Comparison of ENCODE assay signal across 8 mouse cellular contexts in genomic region chr9:104408571-104409294, GRCm38 (mm10).
A peak's percentile ranks its signal among the peaks of the same experiment; 100 is the strongest.
DNase-seq lines count a peak whose midpoint lies in the region; ATAC-seq and TF ChIP-seq lines count a peak whose summit lies in the region.

No protein-coding gene starts in this region.

- no peak overlapping the region for H3K9ac ChIP-seq in heart, adult 2 months (ENCODE audit: low read depth, low read length)
- H3K9ac ChIP-seq in kidney, embryonic 15.5 days: 0 out of 2 replicates have a peak overlapping the region, but pooled peaks have one; percentile 10
- no peak overlapping the region for H3K9ac ChIP-seq in limb, embryonic 14.5 days (ENCODE audit: low read depth, low read length, severe bottlenecking)
- 0 out of 2 replicates have a peak overlapping the region, but pooled peaks have one; percentile 51 for H3K9ac ChIP-seq in neural tube, embryonic 13.5 days

- TF ChIP-seq POLR2A in heart, adult 2 months (IDR thresholded peaks at IDR 0.05; ENCODE audit: insufficient read depth, low read depth, low read length): no peak
- no peak for TF ChIP-seq POLR2A in limb, embryonic 14.5 days (IDR thresholded peaks at IDR 0.05; ENCODE audit: borderline replicate concordance, extremely low read depth, insufficient read depth, insufficient read length)

- H3K36me3 ChIP-seq in heart, adult 2 months (ENCODE audit: control insufficient read depth, insufficient read depth, low read length): no peaks in the 10 kb centered on the region
- no peaks in the 10 kb centered on the region for H3K36me3 ChIP-seq in kidney, embryonic 15.5 days
- no peaks in the 10 kb centered on the region for H3K36me3 ChIP-seq in limb, embryonic 14.5 days (ENCODE audit: control insufficient read depth, insufficient read depth, low read length)
- no peaks in the 10 kb centered on the region for H3K36me3 ChIP-seq in neural tube, embryonic 13.5 days

- 0 out of 2 replicates have a peak, but pooled peaks have one; percentile 13 for ATAC-seq in kidney, embryonic 15.5 days (replicated peaks; ENCODE audit: low FRiP score)
- peak; percentile 65; the same call in 1 of the 2 replicates for ATAC-seq in limb, embryonic 14.5 days (ENCODE audit: low FRiP score, low read depth)
- ATAC-seq in neural tube, embryonic 13.5 days (ENCODE audit: low read depth): 0 out of 2 replicates have a peak, but pooled peaks have one; percentile 23
- no peak for ATAC-seq in monocyte, adult 5-6 weeks (replicated peaks; ENCODE audit: insufficient number of reproducible peaks, low FRiP score, low TSS enrichment, poor library complexity, severe bottlenecking)

- H3K79me2 ChIP-seq in heart, adult 2 months (replicated peaks; ENCODE audit: control insufficient read depth, insufficient read depth, low read length): no peaks in the 10 kb centered on the region

- peak; percentile 84 for DNase-seq in heart, adult 11 months
- no peak for DNase-seq in heart, adult 2 months
- DNase-seq in cerebellum, adult 9-10 months: peak; percentile 28
- peak; percentile 34 to 54 for DNase-seq in frontal cortex, postnatal 10 days (ENCODE audit: low spot score in 2 of 2)
- DNase-seq in limb, embryonic 14.5 days (ENCODE audit: low spot score): no peak

- TF ChIP-seq CTCF in heart, adult 2 months (IDR thresholded peaks at IDR 0.05): no peak

- no peak overlapping the region for H3K27ac ChIP-seq in heart, adult 2 months
- H3K27ac ChIP-seq in kidney, embryonic 15.5 days: peak overlapping the region; percentile 4; the same call in 1 of the 2 replicates
- no peak overlapping the region for H3K27ac ChIP-seq in limb, embryonic 14.5 days (replicated peaks; ENCODE audit: low read depth, low read length)
- H3K27ac ChIP-seq in neural tube, embryonic 13.5 days (replicated peaks): no peak overlapping the region

- TF ChIP-seq EP300 in heart, adult 2 months (IDR thresholded peaks at IDR 0.05; ENCODE audit: insufficient read depth, low read depth, low read length): no peak

- H3K27me3 ChIP-seq in heart, adult 2 months (ENCODE audit: control insufficient read depth, insufficient read depth, low read length): peaks cover 7% of the 10 kb centered on the region
- peaks cover 6% of the 10 kb centered on the region; the same call in 1 of the 2 replicates for H3K27me3 ChIP-seq in kidney, embryonic 15.5 days
- H3K27me3 ChIP-seq in limb, embryonic 14.5 days (ENCODE audit: control insufficient read depth, insufficient read depth, low read length): no peaks in the 10 kb centered on the region
- H3K27me3 ChIP-seq in neural tube, embryonic 13.5 days: 0 out of 2 replicates have a peak, but pooled peaks cover 11% of the 10 kb centered on the region

- H3K4me2 ChIP-seq in kidney, embryonic 15.5 days: peak overlapping the region; percentile 65
- peak overlapping the region; percentile 50 for H3K4me2 ChIP-seq in limb, embryonic 14.5 days (replicated peaks; ENCODE audit: low read depth, low read length, severe bottlenecking)
- H3K4me2 ChIP-seq in neural tube, embryonic 13.5 days: peak overlapping the region; percentile 61

- H3K4me3 ChIP-seq in heart, adult 2 months: no peak overlapping the region
- H3K4me3 ChIP-seq in kidney, embryonic 15.5 days (replicated peaks): peak overlapping the region; percentile 38
- H3K4me3 ChIP-seq in limb, embryonic 14.5 days (replicated peaks; ENCODE audit: low read length): peak overlapping the region; percentile 29
- H3K4me3 ChIP-seq in neural tube, embryonic 13.5 days: peak overlapping the region; percentile 35

- intact Hi-C loops in heart, adult 2 months (cut with DNase I): no loop called here

- H3K9me3 ChIP-seq in kidney, embryonic 15.5 days (replicated peaks): no peaks in the 10 kb centered on the region
- no peaks in the 10 kb centered on the region for H3K9me3 ChIP-seq in limb, embryonic 14.5 days (ENCODE audit: control insufficient read depth, low read length)
- no peaks in the 10 kb centered on the region for H3K9me3 ChIP-seq in neural tube, embryonic 13.5 days

- WGBS in heart, adult 2 months: 28% methylated on average over 21 of the region's 21 CpGs
- 17% methylated on average over 21 of the region's 21 CpGs for WGBS in kidney, embryonic 15.5 days
- WGBS in limb, embryonic 14.5 days: 19% methylated on average over 21 of the region's 21 CpGs
- 23% methylated on average over 21 of the region's 21 CpGs for WGBS in neural tube, embryonic 13.5 days

- H3K4me1 ChIP-seq in heart, adult 2 months (ENCODE audit: control insufficient read depth, insufficient read depth, low read length): no peaks in the 10 kb centered on the region; the same call in 1 of the 2 replicates
- H3K4me1 ChIP-seq in kidney, embryonic 15.5 days: peaks cover 24% of the 10 kb centered on the region
- peaks cover 6% of the 10 kb centered on the region for H3K4me1 ChIP-seq in limb, embryonic 14.5 days (ENCODE audit: control insufficient read depth, insufficient read depth, low read length)
- H3K4me1 ChIP-seq in neural tube, embryonic 13.5 days (replicated peaks): peaks cover 24% of the 10 kb centered on the region

Comparison
In these comparisons a context has a peak if more than half of its experiments do, and no peak if none do; other contexts are left out.
1. DNase-seq: peak in heart, adult 11 months (single experiment), cerebellum, adult 9-10 months (single experiment) and frontal cortex, postnatal 10 days (2 of 2); none in heart, adult 2 months (0 of 2) and limb, embryonic 14.5 days (single experiment).
2. H3K9ac ChIP-seq: peak in kidney, embryonic 15.5 days (single experiment) and neural tube, embryonic 13.5 days (single experiment); none in heart, adult 2 months (single experiment) and limb, embryonic 14.5 days (single experiment).
3. Peak in every context shown above with its lines, with median percentiles within 50 percentile points of each other: H3K4me2 ChIP-seq.